27 mouse cellular contexts compared by ENCODE assay signal in the genomic region with DNA sequence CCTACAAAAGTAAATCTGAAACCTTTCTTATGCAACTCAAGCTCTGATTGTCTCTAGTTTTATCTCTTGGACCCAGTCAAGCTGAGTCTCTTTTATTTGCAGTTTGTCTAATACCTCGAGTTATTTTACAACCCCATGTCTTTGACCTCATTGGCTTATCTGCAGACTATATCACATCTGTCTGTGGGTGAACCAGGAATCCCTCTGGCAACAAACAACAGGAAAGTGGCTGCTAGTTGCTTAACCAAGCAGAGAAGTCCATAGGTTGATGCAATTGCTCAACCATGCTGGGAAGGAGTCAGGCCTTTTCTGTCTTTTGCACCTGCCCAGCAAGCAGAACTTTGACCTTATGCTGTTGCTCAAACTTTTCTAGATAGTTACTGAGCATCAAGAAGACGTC. TPM values are rescaled to one million over a fixed set of nuclear protein-coding genes. Genes with fewer than 3 reads are reported as not detected.
DNase-seq lines count a peak whose midpoint lies in the region; ATAC-seq and TF ChIP-seq lines count a peak whose summit lies in the region.
"Had no signal": no experiment of that assay in that cellular context is flagged by ENCODE, and none has a peak within 500 bp of the region (broad histone marks: within the 10 kb centered on the region; RNA-seq: fewer than 3 reads in every experiment).

No protein-coding gene starts in this region.

- no peaks in the 10 kb centered on the region for H3K27me3 ChIP-seq in intestine, embryonic 15.5 days (replicated peaks)
- H3K27me3 ChIP-seq in intestine, postnatal 0 days (replicated peaks; ENCODE audit: control insufficient read depth, insufficient read depth, low read length), result no peaks in the 10 kb centered on the region
- no peaks in the 10 kb centered on the region for H3K27me3 ChIP-seq in liver, embryonic 13.5 days
- H3K27me3 ChIP-seq in stomach, embryonic 16.5 days (ENCODE audit: control insufficient read depth, insufficient read depth, low read length), result no peaks in the 10 kb centered on the region
- no peaks in the 10 kb centered on the region for H3K27me3 ChIP-seq in forebrain, embryonic 15.5 days
- H3K27me3 ChIP-seq: embryonic facial prominence, embryonic 15.5 days; forebrain, embryonic 12.5 days; limb, embryonic 15.5 days had no signal

- H3K36me3 ChIP-seq in intestine, embryonic 15.5 days, result no peaks in the 10 kb centered on the region
- H3K36me3 ChIP-seq in intestine, postnatal 0 days (ENCODE audit: control insufficient read depth, insufficient read depth), result no peaks in the 10 kb centered on the region
- no peaks in the 10 kb centered on the region for H3K36me3 ChIP-seq in liver, embryonic 13.5 days
- no peaks in the 10 kb centered on the region for H3K36me3 ChIP-seq in stomach, embryonic 16.5 days (ENCODE audit: control insufficient read depth, insufficient read depth, low read length)
- H3K36me3 ChIP-seq in forebrain, embryonic 15.5 days, result no peaks in the 10 kb centered on the region
- H3K36me3 ChIP-seq: embryonic facial prominence, embryonic 15.5 days; forebrain, embryonic 12.5 days; limb, embryonic 10.5 days; limb, embryonic 15.5 days had no signal

- H3K4me1 ChIP-seq in intestine, embryonic 15.5 days (replicated peaks), result no peaks in the 10 kb centered on the region
- 0 out of 2 replicates have a peak, but pooled peaks cover 5% of the 10 kb centered on the region for H3K4me1 ChIP-seq in intestine, postnatal 0 days (replicated peaks; ENCODE audit: control insufficient read depth, insufficient read depth, low read length)
- H3K4me1 ChIP-seq in liver, embryonic 13.5 days (replicated peaks), result no peaks in the 10 kb centered on the region; the same call in 1 of the 2 replicates
- no peaks in the 10 kb centered on the region for H3K4me1 ChIP-seq in stomach, embryonic 16.5 days (ENCODE audit: control insufficient read depth, insufficient read depth, low read length)
- no peaks in the 10 kb centered on the region for H3K4me1 ChIP-seq in forebrain, embryonic 15.5 days
- H3K4me1 ChIP-seq: embryonic facial prominence, embryonic 15.5 days; forebrain, embryonic 12.5 days; limb, embryonic 15.5 days had no signal

- no peak for TF ChIP-seq CTCF in intestine, postnatal 0 days (IDR thresholded peaks at IDR 0.05; ENCODE audit: low read depth)

- no peak overlapping the region for H3K27ac ChIP-seq in intestine, embryonic 15.5 days
- H3K27ac ChIP-seq in intestine, postnatal 0 days (ENCODE audit: low read depth, low read length), result peak overlapping the region; percentile 35; the same call in 1 of the 2 replicates
- H3K27ac ChIP-seq in liver, embryonic 13.5 days, result no peak overlapping the region
- H3K27ac ChIP-seq in stomach, embryonic 16.5 days (ENCODE audit: low read length), result no peak overlapping the region
- no peak overlapping the region for H3K27ac ChIP-seq in forebrain, embryonic 15.5 days (replicated peaks)
- H3K27ac ChIP-seq: embryonic facial prominence, embryonic 15.5 days; forebrain, embryonic 12.5 days; hindbrain, embryonic 14.5 days; limb, embryonic 10.5 days; limb, embryonic 15.5 days had no signal

- H3K9ac ChIP-seq in intestine, embryonic 15.5 days, result no peak overlapping the region
- no peak overlapping the region for H3K9ac ChIP-seq in intestine, postnatal 0 days (ENCODE audit: low read depth, low read length)
- H3K9ac ChIP-seq in liver, embryonic 13.5 days, result no peak overlapping the region
- no peak overlapping the region for H3K9ac ChIP-seq in stomach, embryonic 16.5 days (ENCODE audit: low read length)
- H3K9ac ChIP-seq in forebrain, embryonic 15.5 days (replicated peaks), result no peak overlapping the region
- H3K9ac ChIP-seq: embryonic facial prominence, embryonic 15.5 days; forebrain, embryonic 12.5 days; hindbrain, embryonic 14.5 days; limb, embryonic 15.5 days had no signal

- 45% methylated on average over 2 of the region's 2 CpGs for WGBS in intestine, embryonic 15.5 days
- 31% methylated on average over 2 of the region's 2 CpGs for WGBS in intestine, postnatal 0 days
- WGBS in liver, embryonic 13.5 days (ENCODE audit: insufficient replicate concordance), result 39% methylated on average over 2 of the region's 2 CpGs
- WGBS in stomach, embryonic 16.5 days, result 52% methylated on average over 2 of the region's 2 CpGs
- WGBS in forebrain, embryonic 15.5 days, result 86% methylated on average over 2 of the region's 2 CpGs

- no peaks in the 10 kb centered on the region for H3K9me3 ChIP-seq in intestine, embryonic 15.5 days
- H3K9me3 ChIP-seq in intestine, postnatal 0 days (ENCODE audit: control insufficient read depth), result no peaks in the 10 kb centered on the region
- no peaks in the 10 kb centered on the region for H3K9me3 ChIP-seq in liver, embryonic 13.5 days (replicated peaks)
- H3K9me3 ChIP-seq in stomach, embryonic 16.5 days (replicated peaks; ENCODE audit: control insufficient read depth, low read length), result no peaks in the 10 kb centered on the region
- no peaks in the 10 kb centered on the region for H3K9me3 ChIP-seq in forebrain, embryonic 15.5 days
- H3K9me3 ChIP-seq: embryonic facial prominence, embryonic 15.5 days; forebrain, embryonic 12.5 days; limb, embryonic 10.5 days; limb, embryonic 15.5 days had no signal

- ATAC-seq in intestine, embryonic 15.5 days, result peak; percentile 98
- ATAC-seq in intestine, postnatal 0 days, result peak; percentile 100
- ATAC-seq in liver, embryonic 13.5 days (ENCODE audit: low read depth), result peak; percentile 74
- ATAC-seq in stomach, embryonic 16.5 days (ENCODE audit: insufficient read depth, low FRiP score), result peak; percentile 33; the same call in 1 of the 2 replicates
- ATAC-seq in forebrain, embryonic 15.5 days (replicated peaks), result no peak
- ATAC-seq: midbrain, embryonic 16.5 days had no signal

- H3K4me3 ChIP-seq in intestine, embryonic 15.5 days (replicated peaks), result no peak overlapping the region
- H3K4me3 ChIP-seq in intestine, postnatal 0 days (ENCODE audit: low read depth, low read length), result no peak overlapping the region
- no peak overlapping the region for H3K4me3 ChIP-seq in liver, embryonic 13.5 days (replicated peaks)
- no peak overlapping the region for H3K4me3 ChIP-seq in stomach, embryonic 16.5 days (replicated peaks; ENCODE audit: low read length)
- H3K4me3 ChIP-seq in forebrain, embryonic 15.5 days, result no peak overlapping the region
- H3K4me3 ChIP-seq: embryonic facial prominence, embryonic 15.5 days; forebrain, embryonic 12.5 days; limb, embryonic 10.5 days; limb, embryonic 15.5 days had no signal

- H3K4me2 ChIP-seq in intestine, embryonic 15.5 days (replicated peaks), result no peak overlapping the region
- no peak overlapping the region for H3K4me2 ChIP-seq in intestine, postnatal 0 days (replicated peaks; ENCODE audit: low read depth)
- H3K4me2 ChIP-seq in liver, embryonic 13.5 days, result no peak overlapping the region
- H3K4me2 ChIP-seq in stomach, embryonic 16.5 days (ENCODE audit: low read depth, low read length), result no peak overlapping the region
- H3K4me2 ChIP-seq in forebrain, embryonic 15.5 days (replicated peaks), result no peak overlapping the region
- H3K4me2 ChIP-seq: embryonic facial prominence, embryonic 15.5 days; forebrain, embryonic 12.5 days; heart, embryonic 11.5 days; hindbrain, embryonic 14.5 days; limb, embryonic 15.5 days; midbrain, embryonic 11.5 days had no signal

- intact Hi-C loops in heart, postnatal 25 days (cut with DNase I), result no loop called here

- DNase-seq in liver, embryonic 13.5 days, result no peak
- no peak for DNase-seq in thymus, postnatal 36 days
- no peak for DNase-seq in heart, postnatal 25 days (ENCODE audit: low spot score)
- DNase-seq: adrenal gland, postnatal 25 days; B cell, adult 2 months; cerebellum, adult 18-20 months; cerebellum, postnatal 14 days; gastrocnemius, postnatal 36 days; heart, adult 18-20 months; kidney, postnatal 25 days; layer of hippocampus, postnatal 36 days; lung, postnatal 36 days; right cerebral cortex, adult 18-20 months had no signal

RNA-seq across cellular contexts. Expression of a gene that starts 12.7 kb away (rescaled TPM):
- polyA plus RNA-seq in intestine, embryonic 15.5 days (2015; fragmentation: Nextera tagmentation; extraction: Ambion mirVana), result 1.1 and 2.0 TPM in 2 replicates
- 0.04 and 0.05 TPM in 2 replicates for polyA plus RNA-seq in intestine, postnatal 0 days (2015; fragmentation: Nextera tagmentation; extraction: Ambion mirVana)
- polyA plus RNA-seq in liver, embryonic 13.5 days (2015; fragmentation: Nextera tagmentation; extraction: Ambion mirVana), result 12.5 and 14.2 TPM in 2 replicates
- 2.9 and 3.7 TPM in 2 replicates for polyA plus RNA-seq in stomach, embryonic 16.5 days (2015; fragmentation: Nextera tagmentation; extraction: Ambion mirVana)
- 1 to 10 TPM in 1 of 2 experiments, under 1 TPM in 1; 0.70 to 1.0 TPM for total RNA-seq in heart, postnatal 25 days (2021)
- polyA plus RNA-seq in forebrain, embryonic 15.5 days (2015; fragmentation: Nextera tagmentation; extraction: Ambion mirVana), result 3.7 and 4.2 TPM in 2 replicates
- total RNA-seq: gastrocnemius, postnatal 36 days; hematopoietic stem cell, adult 5-6 weeks; megakaryocyte, adult 5-6 weeks had no signal
